Mouse (Mus musculus) retina, embryonic 14.5 days (tissue): ENCODE data around the gene Cd27.
"Not testable (repeated sequence)": the region's sequence is repeated elsewhere in the genome, so short reads cannot be mapped to it uniquely, and the experiment has no call there.

Experiments used
- DNase-seq: peaks from one replicate; pipeline ENCODE4 v3.0.0-alpha.2; 2015; ENCODE audit warnings: low spot score

The Cd27 gene

DNA sequence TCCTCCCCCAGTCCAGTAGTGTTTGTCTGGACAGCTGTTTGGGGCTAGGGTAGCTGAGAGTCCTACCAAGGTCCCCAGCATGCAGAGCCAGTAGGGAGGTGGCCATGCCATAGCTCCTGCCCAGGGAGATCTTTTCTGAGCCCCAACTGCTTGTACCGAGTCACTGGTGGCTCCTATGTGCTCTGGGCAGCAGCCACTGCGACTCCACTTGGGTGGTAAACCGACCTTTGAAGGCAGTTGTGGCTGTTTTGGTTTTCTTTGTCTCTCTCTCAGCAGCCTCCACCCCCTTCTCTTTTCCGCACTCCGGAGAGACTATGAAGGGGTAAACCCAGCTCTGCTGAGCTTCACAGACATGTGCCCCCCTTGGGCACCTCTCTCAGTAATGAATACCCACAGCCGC lies at the start of gene Cd27:
Gene Cd27 (minus strand): TSS at position 229 of the 400 bp plus-strand sequence.
- no peak for DNase-seq

DNA sequence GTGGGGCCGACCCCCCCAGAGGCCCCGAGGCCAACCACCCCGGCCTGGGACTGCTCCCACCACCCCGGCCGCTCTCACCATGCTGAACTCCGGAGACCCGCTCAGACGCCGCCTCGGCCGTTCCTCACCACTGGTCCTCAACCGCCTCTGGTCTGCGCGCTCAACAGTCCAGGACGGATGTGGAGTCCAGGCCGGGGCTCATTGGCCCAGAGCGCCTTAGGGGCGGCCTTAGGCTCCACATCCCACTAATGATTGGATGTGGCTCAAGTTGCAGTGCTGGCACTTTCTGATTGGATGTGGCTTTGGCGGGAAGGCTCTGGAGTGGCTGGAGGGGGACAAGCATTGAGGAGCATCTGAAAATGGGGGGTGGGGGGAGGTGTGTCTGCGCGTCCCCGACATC lies 49.1 kb upstream of the Cd27 start, which contains the start of gene Tuba3a:
Gene Tuba3a (minus strand): TSS at position 153 of the 400 bp plus-strand sequence.
- DNase-seq: no peak

DNA sequence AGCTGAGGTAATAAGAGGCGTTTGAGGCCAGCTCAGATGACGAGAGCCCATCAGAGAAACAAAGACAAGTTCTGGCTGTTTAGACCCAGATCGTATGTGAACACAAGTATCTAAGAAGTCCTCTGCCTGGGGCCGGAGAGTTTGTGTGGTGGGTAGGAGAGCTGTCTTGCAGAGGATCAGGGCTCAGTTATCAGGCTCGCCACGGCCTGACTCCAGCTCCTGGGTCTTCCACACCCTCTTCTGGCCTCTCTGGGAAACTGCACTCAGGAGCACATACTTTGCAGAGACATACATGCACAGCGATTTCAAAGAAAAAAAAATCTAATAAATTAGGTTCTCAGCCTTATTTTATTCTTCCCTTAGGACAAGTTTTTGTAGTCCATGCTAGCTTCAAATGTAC lies 47.9 kb upstream of the Cd27 start:
- DNase-seq: no peak

DNA sequence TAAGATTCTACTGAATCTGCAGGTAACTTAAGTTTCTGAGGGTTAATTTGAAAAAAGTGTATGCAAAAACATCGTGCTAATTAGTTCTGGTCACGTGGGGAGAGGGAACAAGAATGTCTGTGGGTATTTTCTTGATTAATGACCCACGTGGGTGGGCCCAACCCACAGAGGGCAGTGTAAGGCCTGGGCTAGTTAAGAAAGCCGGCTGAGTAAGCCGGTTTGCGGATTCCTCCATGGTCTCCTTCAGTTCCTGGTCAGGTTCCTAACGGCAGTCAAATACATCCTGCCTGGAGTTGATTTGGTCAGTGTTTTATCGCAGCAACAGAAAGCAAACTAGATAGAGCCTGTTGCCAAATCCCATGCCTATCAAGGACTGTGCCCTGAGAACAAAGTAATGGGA lies 47.4 kb upstream of the Cd27 start:
- no peak for DNase-seq

DNA sequence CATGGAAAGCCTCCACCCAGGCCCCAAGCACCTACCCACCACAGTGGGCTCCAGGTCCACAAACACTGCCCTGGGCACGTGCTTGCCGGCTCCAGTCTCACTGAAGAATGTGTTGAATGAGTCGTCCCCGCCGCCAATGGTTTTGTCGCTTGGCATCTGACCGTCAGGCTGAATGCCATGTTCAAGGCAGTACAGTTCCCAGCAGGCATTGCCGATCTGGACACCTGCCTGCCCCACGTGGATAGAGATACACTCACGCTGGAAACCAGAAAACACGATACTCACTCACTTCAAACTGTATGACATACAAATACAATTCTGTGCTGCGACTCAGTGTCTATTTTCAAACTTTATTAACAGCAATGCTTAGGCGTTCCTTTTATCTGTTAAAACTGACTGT lies 45.9 kb upstream of the Cd27 start:
- DNase-seq: not testable (repeated sequence)

DNA sequence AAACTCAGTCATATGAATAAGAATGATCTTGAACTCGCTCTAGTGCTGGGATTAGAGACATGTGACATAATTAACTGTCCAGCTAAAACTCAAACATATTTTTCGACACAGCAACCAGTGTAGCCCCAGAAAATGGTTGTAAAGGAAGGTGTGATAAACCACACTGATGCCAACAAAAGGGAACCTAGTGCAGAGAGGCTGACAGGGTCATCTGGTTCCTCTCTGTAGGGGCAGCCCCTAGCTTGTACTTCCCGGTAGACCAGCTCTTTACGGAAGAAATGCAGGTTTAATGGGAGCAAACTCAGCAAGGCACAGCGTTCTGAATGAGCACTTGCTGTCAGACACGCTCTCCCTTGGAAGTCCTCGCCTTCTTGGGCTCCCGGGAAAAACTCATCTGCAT lies 42.9 kb upstream of the Cd27 start:
- no peak for DNase-seq

DNA sequence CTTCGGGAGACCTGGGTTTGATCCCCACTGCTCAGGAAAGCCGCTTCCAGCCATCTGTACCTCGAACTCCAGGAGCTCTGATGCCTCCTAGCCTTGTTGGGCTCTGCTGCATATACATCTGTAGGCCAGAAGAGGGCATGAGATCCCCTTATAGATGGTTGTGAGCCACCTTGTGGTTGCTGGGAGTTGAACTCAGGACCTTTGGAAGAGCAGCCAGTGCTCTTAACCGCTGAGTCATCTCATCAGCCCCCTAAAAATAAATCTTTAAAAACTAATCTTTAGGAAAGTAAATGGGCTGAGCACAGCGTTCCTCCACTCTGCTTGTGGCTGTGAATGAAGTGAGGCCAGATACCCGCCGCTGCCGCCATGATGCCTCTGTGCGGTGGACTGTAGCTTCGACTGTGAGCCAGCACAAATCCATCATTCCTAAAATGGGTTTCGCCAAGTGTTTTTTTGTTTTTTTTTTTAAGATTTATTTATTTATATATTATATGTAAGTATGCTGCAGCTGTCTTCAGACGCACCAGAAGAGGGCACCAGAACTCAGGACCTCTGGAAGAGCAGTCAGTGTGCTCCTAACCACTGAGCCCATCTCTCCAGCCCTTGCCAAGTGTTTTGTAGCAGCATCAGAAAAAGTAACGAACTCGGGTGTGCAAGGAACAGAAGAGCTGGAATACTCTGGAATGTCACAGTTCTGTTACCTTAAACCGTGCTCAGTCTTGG lies 38.2 kb upstream of the Cd27 start:
- peak; percentile 55 for DNase-seq

DNA sequence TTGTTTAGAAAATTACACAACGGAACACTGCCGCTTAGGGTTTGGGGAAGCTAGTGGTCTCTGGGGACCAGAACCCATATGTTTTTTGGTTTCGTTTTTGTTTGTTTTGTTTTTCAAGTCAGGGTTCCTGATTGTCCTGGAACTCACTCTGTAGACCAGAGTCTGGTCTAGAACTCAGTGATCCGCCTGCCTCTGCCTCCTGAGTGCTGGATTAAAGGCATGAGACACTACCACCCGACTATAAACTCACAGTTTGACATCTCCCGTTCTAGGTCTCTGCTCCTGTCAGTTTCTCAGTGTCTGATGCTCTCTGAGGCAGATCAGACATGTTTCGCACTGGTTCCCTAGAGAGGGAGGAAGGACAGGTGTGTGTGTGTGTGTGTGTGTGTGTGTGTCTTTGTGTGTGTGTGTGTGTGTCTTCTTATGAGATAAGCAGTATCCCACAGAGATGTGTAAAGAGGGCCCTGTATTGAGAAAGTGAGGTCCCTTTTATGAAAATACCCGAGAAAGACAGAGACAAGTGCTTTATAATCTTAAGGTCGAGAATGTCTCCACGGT lies 35.5 kb upstream of the Cd27 start:
- no peak for DNase-seq

DNA sequence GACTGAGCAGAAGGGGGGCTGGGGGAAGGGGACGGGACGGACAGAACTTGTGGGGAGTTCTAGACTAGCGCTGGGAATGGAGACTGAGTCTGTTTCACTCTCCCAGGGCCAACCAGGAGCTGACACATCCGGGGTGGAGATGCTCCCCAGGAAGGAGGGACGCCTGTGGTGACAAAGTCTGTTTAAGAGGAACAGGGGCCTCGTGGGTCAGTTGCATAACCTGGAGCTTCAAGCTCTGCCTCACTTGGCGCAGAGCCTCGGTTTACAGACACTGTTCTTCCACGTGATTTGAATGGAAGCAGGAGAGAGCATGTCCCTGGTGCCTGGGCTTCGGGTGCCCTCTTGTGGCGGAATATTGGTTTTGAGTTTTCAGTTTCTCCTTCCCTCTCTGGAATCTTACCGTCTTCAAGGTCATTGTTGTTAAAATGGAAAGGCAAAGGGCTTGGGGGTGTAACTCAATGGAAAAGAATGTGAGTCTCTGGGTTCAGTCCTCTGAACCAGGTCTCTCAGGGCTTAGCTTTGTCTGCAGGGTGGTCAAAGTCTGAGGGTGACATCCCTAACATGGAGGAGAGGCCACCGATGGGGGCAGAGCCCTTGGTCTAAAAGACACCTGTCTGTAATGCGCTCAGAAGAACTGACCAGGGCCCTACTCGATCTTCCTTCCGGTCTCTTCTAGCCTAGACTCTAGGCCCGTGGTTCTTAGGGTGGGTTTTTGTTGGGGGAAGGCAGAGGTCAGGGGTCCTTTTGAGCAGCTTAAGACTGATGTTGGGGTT lies 34.8 kb upstream of the Cd27 start:
- DNase-seq: peak; percentile 95

DNA sequence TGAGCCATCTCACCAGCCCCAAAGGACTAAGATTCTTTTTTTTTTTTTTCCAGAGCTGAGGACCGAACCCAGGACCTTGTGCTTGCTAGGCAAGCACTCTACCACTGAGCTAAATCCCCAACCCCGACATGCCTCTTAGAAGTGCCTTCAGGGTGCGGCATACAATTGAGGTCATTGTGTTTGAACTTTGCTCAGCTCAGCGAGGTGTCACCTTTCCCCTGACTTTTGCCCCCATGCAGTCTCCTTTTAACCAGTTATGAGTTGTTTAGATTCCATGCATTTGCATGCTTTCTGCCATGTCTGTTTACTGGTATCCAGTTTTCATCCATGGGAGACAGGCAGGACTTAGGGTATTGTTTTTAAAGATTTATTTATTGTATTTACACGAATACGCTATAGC lies 32.0 kb upstream of the Cd27 start:
- DNase-seq: no peak

DNA sequence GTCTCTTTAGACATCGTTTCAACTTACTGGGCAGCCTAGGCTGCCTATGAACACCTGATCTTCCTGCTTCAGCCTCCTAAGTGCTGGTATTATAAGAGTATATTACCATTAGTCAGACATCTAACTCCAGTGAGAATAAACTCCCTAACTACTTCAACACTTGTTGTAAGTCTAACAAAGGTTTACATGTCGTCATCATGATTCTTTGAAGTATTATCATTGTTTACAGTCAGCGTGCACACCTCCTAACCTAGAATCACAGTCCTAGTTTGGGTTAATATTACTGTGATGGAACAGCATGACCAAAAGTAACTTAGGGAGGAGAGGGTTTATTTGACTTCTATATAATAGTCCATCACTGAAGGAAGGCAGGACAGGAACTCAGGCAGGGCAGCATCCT lies 30.7 kb upstream of the Cd27 start:
- no peak for DNase-seq

DNA sequence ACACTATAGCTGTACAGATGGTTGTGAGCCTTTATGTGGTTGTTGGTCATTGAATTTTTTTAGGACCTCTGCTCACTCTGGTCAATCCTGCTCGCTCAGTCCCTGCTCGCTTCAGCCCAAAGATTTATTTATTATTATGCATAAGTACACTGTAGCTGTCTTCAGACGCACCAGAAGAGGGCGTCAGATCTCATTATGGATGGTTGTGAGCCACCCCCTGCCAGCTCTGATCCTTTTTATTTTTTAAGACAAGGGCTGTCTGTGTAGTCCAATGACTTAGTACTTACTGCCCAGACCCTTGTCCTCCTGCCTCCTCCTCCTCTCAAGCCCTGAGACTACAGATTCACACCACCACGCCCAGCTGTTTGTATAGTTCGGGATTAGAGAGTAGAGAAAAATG lies 29.8 kb upstream of the Cd27 start:
- DNase-seq: not testable (repeated sequence)

DNA sequence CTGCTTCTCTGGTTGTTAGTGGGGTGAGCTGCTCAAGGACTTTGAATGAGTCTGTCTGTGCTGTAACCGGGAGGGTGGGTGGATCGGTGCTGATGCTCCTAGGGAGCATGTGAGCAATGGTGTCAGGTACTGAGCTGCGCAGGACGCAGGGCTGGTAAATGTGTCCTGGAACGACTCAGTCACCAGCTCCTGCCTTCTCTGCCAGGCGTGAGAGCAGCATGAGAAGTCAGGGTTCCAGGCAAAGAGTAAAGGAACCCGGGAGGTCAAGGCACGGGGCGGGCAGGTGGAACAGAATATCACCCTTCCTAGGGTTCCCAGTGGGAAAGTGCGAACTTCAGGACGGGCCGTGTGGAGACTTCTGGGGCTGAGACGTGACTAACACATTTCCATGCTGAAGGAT lies 29.3 kb upstream of the Cd27 start:
- no peak for DNase-seq

DNA sequence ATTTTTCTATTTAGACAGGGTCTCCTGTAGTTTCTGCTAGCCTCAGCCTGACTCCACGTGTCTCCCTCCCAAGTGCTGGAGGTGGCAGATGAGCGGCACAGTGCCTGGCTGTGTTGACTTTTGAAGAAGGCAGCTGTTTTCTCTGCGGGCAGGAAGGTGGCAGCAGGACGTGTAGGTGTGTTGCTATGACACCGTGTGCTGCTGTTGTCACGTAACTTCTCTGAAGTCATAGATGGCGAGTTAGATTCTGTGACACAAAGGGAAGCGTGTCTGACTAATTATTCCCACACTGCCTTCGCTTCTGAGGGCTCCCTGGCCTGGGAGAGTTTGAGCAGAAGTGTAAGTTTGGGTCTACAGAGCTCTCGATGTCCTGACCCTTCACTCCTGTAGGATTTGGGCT lies 28.4 kb upstream of the Cd27 start:
- no peak for DNase-seq

DNA sequence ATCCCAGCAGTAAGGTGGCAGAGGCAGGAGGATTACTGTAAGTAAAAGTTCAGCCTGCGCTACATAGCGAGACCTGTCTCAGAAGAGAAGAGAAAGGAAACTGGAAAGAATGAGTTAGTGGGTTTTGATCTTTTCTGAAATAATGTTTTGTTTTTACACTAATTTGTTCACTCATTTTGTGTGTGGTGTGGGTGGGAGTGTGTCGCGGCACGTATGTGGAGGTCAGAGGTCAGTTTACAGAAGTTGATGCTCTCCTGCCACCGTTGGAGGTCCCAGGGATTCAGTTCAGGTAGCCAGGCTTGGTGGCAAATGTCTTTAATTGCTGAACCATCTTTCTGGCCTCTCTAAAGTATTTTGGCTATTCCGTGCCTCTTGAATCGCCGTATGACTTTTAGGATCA lies 27.4 kb upstream of the Cd27 start:
- DNase-seq: no peak

DNA sequence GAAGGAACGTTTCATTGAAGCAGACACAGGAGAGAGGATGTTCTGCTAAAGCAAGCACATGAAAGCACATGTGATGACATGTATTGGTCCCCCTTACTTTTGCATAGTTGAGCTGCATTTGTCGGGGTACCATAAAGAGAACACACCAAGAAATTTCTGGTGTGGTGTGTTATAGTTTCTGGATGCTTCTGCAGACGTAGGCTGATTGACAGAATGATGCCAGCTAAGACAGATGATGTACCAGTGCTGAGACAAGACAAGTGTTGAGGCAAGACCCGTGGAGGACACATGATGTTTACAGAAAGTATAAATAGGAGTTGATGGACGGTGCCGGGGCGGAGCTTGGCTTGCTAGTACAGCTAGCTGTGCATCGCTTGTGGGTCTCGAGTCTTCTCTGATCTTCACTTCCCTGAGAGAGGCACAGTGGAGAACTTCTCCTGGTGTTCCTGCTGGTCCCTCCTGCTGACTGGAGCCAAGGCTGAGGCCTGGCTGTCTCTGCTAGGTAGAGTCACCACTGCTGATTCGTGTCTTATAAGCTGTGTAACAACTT lies 23.3 kb upstream of the Cd27 start:
- no peak for DNase-seq

DNA sequence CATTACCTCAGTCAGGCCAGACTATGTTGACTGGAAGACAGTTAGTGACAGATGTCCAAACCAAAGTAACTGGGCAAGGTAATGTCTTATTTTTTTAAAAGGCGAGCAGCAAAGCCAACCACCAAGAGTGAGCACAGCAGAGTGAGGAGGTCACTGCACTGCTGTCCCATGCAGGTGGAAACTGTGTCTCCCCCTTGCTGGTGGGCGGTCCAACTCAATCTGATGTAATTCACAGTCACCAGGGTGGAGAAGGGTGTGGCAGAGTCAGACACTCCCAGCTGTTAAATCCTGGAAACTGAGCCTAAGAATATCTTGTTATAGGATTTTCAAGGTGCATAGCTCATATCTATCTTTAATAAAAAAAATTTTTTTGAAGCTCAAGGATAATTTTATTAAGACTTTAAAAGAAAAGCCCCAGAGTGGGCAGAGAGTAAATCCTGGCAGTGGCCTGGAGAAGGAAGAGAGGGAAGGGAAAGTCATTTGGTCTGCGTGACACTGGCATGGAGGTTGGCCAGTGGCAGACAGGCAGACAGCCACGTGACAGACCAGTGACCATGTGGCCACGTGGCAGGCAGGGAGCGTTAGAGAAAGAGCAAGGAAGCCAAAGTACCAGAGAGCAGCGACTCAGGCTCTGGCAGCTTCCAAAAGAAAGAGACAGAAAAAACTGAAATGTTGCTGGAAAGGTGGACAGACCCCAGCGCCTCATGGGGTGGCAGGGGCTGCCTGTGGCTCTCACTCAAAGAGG lies 19.6 kb upstream of the Cd27 start:
- no peak for DNase-seq

DNA sequence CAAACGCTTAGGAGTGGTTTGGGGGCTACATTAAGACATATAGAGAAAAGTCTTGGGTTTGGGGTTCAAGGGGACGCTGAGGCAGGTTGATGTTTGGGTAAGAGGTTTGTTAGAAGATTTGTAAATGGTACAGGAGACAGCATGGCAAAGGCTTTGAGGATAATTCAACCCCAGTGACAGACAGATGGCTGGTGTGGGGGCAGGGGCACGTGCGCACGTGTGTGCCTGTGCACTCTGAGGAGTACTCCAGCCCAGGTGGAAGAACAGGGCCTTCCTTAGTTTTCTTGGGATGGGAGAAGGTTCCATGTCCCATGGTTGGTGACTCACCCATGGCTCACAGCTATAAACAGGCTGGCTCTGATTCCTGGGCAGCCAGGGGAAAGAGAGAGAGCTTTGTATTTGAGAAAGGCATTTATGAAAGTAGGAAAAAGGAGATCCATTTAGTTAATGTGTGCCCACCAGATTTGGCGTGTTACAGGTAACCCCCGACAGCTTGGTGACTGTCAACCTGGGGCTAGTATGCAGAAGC lies 18.8 kb upstream of the Cd27 start:
- no peak for DNase-seq

DNA sequence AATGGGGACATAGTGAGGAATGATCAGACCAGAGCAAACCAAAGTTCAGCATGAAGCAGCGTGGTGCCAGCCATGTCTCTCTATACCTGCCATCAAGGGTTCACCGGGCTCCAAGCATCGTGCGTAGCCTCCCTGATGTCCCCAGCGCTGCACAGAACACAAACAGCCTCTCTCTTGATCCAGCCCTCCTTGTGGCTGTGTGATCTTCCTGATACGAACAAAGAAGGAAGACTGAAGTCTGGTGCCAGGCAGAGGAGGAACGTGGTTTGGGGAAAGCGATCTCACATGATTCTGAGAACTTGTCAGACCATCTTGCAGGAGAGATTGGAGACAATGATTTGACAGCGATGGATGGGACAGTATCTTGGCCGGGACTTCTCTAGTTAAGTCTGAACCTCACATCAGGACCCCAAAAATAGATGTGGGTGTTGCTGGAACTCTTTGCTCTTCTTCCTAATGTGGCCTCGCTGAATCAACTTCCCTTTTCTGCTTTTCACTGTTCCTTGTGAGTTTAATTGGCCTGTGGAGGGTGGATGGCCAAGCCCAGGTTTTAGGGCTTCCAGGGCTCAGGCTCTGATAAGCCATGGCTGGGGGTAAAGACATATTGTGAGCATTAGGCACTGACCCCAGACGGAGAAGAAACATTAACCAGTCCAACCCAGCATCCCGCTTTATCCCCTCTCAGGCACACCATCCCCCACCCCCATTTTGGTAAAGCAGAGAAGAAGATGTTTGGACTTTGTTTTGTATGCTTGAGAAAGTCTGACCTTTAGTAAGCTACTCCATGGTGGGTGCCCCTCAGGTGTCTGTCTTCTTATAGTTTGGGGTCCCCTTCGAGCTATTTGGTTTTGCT lies 17.3 kb upstream of the Cd27 start:
- no peak for DNase-seq

DNA sequence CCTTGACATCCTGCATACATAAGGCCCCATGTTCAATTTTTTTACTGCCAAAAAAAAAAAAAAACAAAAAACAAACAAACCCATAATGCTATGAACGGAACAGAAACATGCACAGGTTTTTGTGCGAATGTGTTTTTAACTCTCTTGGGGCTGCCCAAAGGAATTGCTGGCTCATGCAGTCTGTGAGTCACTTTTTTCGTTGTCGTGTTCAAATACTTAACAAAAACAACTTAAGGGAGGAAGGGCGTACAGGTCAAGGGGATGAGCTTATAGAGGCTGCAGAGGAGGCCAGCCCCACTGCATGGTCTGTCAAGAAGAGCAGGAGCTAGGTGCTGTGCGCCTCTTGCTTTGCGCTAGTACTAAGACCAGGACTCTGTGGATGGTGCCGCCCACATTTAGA lies 15.9 kb upstream of the Cd27 start:
- no peak for DNase-seq

DNA sequence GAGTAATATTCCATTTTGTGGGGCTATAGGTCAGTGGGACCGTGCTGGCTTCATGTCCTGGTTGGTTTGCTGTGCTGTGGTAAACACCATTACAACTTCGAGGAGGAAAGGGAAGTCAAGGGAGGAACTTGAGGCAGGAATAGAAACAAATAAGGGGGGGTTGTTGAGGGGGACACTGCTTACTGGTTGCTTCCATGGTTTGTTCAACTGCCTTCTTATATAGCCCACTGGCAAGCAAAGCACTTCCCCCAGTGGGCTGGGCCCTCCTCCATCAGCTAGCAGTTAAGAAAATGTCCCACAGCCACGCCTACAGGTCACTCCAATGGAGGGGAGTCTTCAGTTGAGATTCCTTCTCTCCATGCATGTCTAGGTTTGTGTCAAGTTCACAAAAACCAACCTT lies 15.5 kb upstream of the Cd27 start:
- DNase-seq: no peak
